Mouse (Mus musculus): ENCODE measurements around the gene Rgs7bp. TPM values are rescaled to one million over a fixed set of nuclear protein-coding genes. Genes with fewer than 3 reads are reported as not detected.

The Rgs7bp gene
- 1 to 10 TPM; 2.5 to 2.9 TPM for total RNA-seq (2021)
- long read RNA-seq, experiment 1, full-length matches to known transcripts: 1 of 1 reads
- long read RNA-seq, experiment 1, partial matches to known transcripts: 0 of 1 reads
- long read RNA-seq, experiment 1, other reads (novel, unspliced or antisense): 0 of 1 reads
- long read RNA-seq, experiment 2, full-length matches to known transcripts: 2 of 3 reads
- long read RNA-seq, experiment 2, partial matches to known transcripts: 0 of 3 reads
- long read RNA-seq, experiment 2, other reads (novel, unspliced or antisense): 1 of 3 reads

DNA sequence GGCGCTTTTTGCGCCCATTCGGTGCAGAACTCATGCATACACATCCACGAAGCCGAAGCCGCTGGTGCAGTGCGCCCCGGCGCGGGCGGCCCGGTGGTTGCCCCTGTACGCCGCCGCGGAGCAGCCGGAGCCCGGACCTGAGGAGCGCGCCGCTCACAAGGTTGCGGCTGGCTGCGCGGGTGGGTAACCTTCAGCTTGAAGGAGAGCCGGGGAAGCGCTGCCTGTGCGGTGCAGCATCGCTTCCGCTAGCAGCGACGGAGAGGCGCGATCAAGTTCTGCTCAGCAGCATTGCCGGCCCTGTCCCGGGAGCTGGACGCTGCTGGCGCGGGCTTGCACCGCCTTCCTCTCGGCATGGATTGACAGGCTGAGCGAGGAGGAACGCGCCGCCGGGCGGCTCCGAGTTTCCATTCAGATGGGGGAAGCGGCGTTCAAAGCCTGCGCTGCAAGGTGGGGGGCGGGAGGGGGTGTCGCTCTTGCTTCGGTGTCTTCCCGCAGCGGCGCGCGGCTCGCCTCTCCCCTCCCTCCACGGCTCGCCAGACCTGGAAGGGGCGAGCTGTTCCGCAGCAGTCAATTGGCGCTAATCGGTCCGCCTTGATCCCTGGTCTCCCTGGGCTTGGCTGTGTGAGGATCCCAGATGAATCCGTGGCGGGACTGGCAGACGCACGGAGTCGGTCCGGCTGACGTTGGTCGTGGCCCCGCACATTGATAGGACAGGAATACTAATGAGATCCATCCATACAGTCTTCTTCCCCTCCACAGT is at the start of gene Rgs7bp:
Rgs7bp (minus strand) TSS at position 750 of the 760 bp plus-strand sequence.
- DNase-seq (ENCODE audit: low spot score in 2 of 2): peak; percentile 35 to 73

DNA sequence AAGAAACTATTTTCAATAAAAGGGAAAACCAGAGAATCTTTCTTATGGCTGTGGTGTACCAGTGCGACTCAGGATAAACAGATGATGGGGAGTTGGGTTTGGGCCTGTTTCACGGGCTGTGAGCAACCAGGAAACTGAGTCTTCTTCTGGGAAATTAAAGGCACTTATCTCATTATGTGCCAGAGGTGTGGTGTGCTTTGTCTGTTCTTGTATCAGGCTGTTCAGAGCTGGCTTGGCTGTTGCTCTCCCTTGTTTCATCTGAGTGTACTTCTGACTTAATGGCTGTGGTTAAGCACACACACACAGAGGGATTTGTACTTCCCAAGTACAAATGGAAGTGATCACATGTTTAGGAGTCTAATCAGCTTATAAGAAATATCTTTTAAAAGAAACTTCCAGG is 49.7 kb upstream of the Rgs7bp start:
- no peak for DNase-seq (ENCODE audit: low spot score in 2 of 2)

DNA sequence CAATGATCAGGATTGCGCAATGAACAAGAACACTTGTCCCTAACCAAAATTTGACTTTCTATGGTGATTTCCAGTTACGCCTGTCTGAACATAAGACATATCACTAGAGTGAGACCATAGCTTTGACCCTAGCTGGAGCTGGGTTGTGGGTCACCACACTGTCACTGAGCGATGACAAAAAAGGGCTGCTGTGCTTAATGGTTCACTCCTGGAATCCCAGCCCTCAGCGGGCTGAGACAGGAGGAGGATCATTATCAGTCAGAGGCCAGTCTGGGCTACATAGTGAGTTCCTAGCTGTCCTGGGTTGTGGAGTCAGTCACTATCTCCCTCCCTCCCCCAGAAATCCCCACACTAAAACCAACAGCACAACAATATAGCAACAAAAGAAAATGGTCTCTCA is 46.0 kb upstream of the Rgs7bp start:
- no peak for DNase-seq (ENCODE audit: low spot score in 2 of 2)

DNA sequence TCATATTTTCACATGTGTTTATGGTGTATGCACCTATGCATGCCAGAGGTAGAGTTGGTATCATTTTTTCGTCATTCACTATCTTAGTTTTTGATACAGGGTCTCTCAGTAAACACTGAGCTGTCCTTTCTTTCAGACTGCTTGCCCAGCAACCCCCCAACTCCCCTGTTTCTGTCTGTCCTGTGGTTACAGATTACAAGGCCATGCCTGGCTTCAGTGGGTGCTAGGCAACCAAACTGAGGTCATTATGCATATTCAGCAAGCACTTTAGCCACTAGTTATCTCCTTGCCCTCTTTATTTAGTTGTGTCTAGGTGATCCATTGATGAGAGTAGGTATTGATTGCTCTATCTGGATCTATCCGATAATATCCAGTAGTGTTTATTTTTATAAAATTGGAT is 41.6 kb upstream of the Rgs7bp start:
- no peak for DNase-seq (ENCODE audit: low spot score in 2 of 2)

DNA sequence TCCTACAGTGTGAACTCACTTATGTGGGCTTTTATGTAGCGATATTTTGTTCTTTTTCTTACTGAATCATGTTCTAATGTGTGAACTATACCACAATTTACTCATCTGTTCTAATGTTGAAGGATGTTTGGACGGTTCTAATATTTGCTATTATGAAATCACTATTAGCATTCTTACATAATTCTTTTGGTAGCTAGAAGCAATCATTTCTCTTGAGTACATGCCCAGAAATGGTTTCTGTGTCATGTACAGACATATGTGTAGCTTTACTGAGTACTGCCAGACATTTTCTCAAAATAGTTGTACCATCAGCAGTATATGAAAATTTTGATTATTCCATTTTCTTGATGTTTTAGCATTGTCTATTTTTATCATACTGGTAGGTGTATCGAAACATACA is 34.5 kb upstream of the Rgs7bp start:
- DNase-seq (ENCODE audit: low spot score in 2 of 2): no peak

DNA sequence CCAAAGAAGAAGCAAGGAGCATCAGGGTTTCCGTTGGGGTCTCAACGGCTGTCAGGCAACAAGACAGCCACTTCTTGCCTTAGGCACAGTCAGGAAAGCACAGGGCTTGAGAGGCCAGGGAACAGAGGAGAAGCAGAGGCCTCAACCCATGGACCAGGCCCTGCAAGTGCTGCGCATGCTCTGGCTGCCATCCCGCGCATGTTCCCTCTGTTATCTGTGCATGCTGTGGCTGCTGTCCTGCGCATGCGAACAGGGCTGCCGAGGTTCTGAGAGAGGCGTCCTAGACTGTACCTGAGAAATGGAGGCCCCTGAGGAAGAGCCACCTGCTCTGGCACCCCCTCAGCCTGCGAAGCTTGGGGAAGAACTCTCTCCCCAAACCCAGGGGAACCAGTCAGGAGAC is 27.1 kb upstream of the Rgs7bp start, which contains the start of gene 4933425L06Rik:
4933425L06Rik (plus strand) TSS at position 261 of the 400 bp plus-strand sequence.
- no peak for DNase-seq (ENCODE audit: low spot score in 2 of 2)

DNA sequence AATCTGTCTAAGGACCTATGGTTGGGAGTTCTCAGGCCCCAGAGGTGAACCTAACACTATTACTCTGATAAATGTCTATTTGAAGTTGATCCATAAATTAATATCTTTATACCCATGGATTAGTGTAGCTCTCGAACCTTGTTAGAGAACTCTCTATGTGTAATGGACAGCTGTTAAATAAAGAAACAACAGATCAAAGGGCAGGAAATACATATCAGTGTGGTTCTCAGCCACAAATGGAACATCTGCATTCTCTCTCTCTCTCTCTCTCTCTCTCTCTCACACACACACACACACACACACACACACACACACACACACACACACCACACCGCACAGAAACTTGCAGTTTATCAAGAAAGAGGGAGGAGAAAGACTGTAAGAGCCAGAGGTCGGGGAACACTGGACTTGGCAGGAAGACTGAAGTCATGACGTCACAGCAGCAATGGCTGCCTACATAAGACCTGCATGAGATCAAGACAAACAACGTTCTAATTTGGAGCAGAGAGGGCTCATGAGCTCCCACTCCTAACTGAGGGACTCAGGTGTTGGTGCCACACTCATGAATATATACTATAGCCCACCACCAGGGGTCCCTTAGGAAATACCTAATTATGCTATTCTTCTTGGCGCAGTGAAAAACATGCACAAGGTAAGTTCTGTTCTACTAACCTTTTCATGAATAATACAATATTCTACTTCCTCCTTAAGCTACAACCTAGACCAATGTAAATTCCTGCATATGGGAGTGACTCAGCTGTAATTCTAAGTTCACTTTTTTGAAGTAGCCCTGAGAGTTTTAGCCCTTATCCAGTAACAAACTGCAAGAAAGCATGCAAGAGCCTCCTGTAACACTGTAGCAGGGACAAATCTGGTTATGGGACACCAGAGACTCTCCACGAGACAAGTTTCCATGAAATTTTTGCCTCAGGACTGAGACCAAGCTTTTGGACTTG is 12.4 kb upstream of the Rgs7bp start:
- no peak for DNase-seq (ENCODE audit: low spot score in 2 of 2)

DNA sequence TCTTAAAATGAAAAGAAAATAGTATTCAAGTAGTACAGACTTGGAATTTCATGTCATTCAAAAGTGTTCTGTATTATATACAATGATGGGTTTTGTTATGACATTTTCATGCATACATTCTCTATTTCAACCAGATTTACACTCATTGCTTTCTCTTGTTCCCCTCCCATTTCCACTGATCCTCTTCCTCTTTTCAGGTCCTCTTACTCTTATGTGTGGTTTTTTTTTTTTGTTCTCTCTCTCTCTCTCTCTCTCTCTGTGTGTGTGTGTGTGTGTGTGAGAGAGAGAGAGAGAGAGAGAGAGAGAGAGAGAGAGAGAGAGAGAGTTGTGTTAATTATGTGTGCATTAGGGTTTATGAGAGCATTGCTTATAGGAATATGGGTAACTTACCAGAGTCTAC is 11.4 kb upstream of the Rgs7bp start:
- DNase-seq (ENCODE audit: low spot score in 2 of 2): no peak

DNA sequence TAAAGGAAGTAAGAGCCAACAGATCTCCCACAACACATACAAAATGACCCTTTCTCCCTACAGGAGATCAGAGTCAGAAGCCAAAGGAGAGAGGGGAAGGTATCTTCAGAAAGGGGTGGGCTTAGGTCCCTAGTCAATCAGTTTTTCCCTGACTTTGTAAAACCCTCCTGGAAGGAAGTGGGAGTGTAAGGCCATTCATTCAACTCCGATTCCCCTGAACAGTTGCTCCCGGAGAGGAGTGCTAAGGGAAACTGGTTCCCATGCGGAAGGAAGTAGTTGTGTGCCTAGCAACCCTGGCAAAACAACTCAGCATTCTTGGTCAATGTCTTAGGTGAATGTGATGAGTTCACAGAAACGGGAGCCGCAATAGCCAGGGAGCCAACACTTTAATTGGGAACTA is 644 bp upstream of the Rgs7bp start:
- peak in 1 of 2 experiments; percentile 9 for DNase-seq (ENCODE audit: low spot score in 2 of 2)

DNA sequence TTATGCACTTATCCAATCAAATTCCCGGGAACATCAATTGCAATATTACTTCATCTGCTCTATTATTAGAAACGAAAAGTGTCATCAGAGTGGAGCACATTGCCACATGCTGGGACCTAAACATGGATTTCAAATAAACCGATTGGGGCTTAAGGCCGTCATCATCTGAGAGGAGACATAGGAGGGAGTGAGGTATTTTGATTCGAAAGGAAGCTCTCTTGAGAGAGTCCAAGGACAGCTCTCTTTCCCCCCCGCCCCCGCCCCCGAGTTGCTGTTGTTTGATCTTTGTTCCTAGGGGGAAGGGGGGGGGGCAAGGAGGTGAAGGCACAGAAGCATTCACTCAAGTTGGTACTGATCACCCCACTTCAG is 195 bp upstream of the Rgs7bp start:
- DNase-seq (ENCODE audit: low spot score in 2 of 2): no peak

DNA sequence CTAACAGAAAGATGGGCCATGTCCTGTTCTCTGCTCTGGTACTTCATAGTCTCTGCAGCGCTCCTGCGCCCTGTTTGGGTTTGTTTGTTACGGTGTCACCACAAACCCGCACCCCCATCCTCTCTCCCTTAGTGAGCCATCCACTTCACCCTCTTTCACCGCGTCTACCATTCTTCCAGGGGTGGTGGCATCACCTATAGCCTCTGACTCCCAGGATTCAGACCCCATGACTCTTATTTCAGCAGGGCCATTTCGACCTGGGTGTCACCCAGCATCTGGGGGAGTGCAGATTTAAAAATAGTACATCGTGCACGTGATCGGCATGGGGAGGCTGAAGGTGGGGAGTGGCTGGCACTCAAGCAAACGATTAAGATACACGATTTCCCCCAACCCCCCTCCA is 1.1 kb downstream of the Rgs7bp start:
- peak in 1 of 2 experiments; percentile 10 for DNase-seq (ENCODE audit: low spot score in 2 of 2)

DNA sequence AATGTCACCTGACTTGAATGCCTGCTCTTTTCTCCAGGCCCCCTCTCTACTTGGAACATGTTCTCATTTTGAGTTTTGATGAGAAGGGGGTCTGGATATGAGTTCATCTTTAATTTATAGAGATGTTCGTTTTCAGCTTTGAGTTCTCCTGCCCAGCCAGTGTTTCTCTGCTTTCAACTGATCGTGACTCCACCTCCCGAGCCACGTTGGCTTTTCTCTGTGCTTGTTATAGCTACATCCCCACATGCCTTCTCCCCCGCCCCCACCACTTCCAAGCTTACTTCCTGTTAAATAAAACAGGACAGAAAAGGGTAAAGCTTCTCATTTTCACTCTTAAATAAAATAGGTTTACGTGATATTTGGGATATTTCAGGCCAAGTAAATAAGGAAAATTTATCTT is 3.3 kb downstream of the Rgs7bp start:
- DNase-seq (ENCODE audit: low spot score in 2 of 2): no peak

DNA sequence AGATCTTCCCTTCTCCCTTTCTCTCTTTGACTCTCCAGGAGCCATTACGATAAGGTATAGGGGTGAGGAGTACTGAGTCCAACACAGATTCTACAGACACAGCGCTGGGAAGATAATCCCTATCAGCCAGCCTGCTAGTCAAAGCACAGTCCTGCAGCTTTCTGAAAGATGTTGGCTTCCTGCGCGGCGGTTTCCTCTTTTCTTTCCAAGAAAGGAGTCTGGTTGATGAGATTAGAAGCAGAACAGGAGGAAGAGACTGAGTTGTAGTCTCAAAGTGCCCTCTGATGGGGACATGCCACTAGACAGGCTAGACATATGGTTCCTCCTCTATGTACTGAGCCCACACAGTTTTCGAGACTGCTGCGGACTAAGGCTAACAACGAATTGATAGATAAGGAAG is 6.1 kb downstream of the Rgs7bp start:
- DNase-seq (ENCODE audit: low spot score in 2 of 2): no peak

DNA sequence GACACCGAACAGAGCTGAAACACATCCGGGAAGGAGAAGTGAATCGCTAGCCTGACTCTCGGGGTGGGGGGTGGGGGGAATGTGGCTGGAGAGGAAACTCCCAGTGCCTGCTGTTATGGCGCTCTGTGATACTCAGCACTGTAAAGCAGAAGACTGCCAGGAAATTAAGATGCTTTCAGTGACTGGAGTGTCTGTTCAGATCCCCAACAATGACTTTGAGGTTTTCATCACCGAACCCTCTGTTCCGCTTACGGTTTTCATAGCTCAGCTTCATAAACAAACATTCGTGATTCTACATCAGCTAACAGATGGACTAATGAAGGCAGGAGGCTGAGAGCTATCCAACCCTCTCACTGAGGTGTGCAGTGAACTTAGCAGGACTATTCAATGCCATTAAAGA is 7.4 kb downstream of the Rgs7bp start:
- no peak for DNase-seq (ENCODE audit: low spot score in 2 of 2)

DNA sequence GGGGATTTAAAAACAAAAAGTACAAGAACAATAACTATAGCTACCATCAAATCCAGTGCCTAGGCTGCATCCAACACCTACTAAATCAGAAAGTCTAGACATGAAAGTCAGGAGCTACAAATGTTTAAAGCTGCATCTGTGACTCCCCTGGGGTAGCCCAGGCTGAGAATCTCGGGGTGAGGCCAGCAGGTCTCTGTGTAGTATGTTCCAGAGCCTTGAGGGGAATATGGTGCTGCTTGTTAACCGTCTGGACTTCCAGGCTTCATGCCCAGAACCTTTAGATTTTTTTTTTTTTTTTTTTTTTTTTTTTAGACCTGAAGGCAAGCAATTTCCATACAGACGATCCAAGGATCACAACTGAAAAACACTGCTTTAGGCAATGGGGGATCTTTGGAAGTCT is 10.8 kb downstream of the Rgs7bp start:
- DNase-seq (ENCODE audit: low spot score in 2 of 2): no peak

DNA sequence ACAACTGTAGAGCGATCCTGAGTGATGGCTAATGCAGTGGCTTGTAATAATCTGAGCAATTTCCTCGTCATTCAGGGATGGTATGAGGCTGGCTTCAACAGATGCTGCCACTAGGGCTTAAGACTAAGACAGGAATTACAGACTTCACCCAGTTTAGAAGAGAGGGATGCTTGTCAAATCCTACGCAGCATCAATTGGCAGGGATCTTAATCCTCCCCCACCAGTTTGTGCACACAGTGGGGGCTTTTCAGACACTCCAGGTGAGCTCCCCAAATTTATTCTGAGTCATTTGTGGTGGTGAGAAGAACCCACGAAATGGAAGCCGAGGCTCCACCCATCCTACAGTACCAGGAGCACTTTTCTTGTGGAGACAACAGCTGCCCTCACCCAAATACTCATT is 16.4 kb downstream of the Rgs7bp start:
- no peak for DNase-seq (ENCODE audit: low spot score in 2 of 2)

DNA sequence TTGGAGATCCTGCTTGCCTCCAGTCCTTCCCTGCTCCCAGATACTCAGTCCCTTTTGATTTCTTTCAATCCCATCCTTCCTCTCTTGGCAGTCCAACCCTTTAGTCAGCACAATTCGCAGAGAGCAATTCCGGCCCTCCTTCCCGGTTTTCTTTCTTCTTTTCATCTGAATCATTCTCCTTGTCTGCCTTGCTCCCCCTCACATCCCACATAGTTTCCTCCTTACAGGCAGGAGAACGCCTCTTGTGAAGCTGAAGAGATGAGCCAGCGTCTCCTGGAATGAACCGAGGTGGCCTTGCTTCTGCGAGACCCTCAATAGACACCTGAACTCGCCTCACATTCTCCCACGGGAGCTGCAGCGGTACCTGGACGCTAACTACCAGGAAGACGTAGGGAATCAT is 16.9 kb downstream of the Rgs7bp start:
- no peak for DNase-seq (ENCODE audit: low spot score in 2 of 2)

DNA sequence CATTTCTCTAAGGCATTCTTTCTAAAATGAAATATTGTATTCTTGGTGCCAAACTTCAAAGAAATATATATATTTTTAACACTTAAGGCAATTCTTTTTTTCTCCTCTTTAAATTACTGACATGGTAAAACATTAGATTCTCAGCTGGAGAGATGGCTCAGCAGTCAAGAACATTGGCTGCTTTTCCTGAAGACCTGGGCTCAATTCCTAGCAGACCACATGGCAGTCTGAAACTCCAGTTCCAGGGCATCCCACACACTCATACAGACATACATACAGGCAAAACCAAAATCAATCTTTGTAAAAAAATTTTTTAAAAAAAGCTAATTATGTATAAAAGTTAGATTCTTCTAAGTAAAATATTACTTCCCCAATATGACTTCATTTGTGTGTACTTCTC is 22.8 kb downstream of the Rgs7bp start:
- DNase-seq (ENCODE audit: low spot score in 2 of 2): no peak

DNA sequence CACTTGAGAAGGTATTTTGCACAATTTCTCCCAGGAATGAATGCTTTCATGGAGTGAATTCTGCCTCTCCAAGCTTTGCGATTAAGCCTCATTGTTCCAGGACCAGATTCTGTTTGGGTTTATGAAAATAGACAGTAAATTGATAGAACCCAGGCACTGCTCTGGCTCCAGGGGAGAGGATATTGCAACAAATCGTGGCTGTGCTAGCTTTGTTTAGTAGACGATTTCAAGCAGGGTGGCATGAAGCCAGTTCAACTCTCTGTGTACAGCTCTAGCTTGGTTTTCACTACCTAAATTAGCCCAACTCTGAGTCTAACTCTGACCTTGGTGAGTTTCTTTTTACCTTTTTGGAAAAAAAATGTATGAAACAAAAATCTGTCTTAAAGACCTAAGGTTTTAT is 26.5 kb downstream of the Rgs7bp start:
- DNase-seq (ENCODE audit: low spot score in 2 of 2): no peak

DNA sequence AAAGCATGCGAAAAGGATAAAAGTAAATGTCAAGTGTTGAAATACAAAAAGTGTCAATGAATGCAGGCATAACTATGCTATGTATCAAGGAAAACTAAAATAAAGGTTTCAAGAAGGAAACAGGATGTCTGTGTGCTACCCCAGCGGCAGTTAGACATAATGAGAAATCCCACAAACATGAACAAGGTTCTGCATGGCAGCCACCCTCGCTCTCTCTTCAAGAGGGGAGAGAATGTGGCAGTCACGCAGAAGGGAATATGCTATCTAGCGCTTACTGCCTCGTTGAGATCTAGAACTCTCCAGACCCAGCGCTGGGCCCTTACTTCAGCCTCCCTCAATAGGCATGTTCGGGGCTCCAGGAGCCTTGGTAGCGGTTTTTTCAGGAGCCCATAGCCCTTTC is 38.2 kb downstream of the Rgs7bp start:
- DNase-seq (ENCODE audit: low spot score in 2 of 2): no peak

DNA sequence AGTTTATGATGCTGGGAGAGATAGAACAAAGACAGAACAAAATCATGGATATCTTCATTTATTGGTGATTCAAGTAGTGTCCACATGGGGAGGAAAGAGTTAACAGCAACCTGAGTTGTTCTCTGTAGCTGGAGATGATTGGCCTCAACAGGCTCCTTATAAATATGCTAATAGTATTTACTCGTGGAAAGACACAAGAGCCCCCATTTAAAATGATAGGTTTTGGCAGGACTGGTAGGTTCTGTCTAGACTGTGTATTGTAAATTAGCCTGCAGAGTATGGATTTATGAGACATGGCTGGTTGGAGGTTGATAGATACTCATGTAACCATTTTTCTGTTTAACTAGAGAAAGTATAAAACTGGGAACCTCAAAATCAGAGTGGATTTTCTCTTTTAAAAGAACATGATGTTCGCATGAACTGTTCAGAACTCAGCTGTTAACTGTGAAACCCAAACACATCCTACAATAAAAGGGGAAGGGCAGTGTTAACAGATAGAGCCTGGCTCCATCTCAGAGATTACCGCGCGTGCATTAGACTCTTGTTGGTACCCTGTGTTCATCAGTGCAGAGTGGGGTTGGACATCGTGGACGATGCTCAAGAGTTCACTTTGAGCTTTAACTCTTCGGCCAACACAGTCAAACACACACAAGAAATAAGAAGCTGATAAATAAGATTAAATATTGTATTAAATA is 38.9 kb downstream of the Rgs7bp start:
- no peak for DNase-seq (ENCODE audit: low spot score in 2 of 2)
